Mouse (Mus musculus) inflammation-experienced regulatory T-cells (primary cell): ENCODE data around the gene Tnks2. TPM values are rescaled to one million over a fixed set of nuclear protein-coding genes. Genes with fewer than 3 reads are reported as not detected.

Experiments used
- polyA plus RNA-seq, 2 experiments: library from polyadenylated mRNA; unstranded; fragments of 100-300 nt; shearing (Covaris generic); gene quantifications; one replicate each; pipeline ENCODE4 v1.2.1; 2017

Tnks2 gene
- polyA plus RNA-seq, result 100 to 1,000 TPM; 140 to 172 TPM

GRCm38 (mm10) chr19:36833788-36834531, at the start of gene Tnks2:
Gene Tnks2, plus strand, starts transcription at chr19:36834232.

GRCm38 (mm10) chr19:36919466-36919865, 85.4 kb downstream of the Tnks2 start, which contains the start of gene Fgfbp3:
Gene Fgfbp3, minus strand, starts transcription at chr19:36919615.

GRCm38 (mm10) chr19:36925671-36926552, 91.9 kb downstream of the Tnks2 start, which contains the start of gene Btaf1:
Gene Btaf1, plus strand, starts transcription at chr19:36926079.

Other genes with a start within 250 kb of the Tnks2 start
- gene Ppp1r3c, start 97.6 kb upstream of the Tnks2 start, polyA plus RNA-seq, result under 1 TPM; 0.40 to 0.68 TPM
- 1 to 10 TPM in 1 of 2 experiments, under 1 TPM in 1; 0.55 to 4.0 TPM for gene Fgfbp3, start 85.4 kb downstream of the Tnks2 start, polyA plus RNA-seq
- 10 to 100 TPM; 24.5 to 27.1 TPM for gene Btaf1, start 91.8 kb downstream of the Tnks2 start, polyA plus RNA-seq